In genomic region chr8:54953351-54953750, GRCm38 (mm10) we compare ENCODE assay signal across 22 mouse cellular contexts. TPM values are rescaled to one million over a fixed set of nuclear protein-coding genes. Genes with fewer than 3 reads are reported as not detected.
DNase-seq lines count a peak whose midpoint lies in the region; ATAC-seq lines count a peak whose summit lies in the region.
"Had no signal": no experiment of that assay in that cellular context is flagged by ENCODE, and none has a peak within 500 bp of the region (broad histone marks: within the 10 kb centered on the region; RNA-seq: fewer than 3 reads in every experiment).

No protein-coding gene starts in this region.

- no peak overlapping the region for H3K9ac ChIP-seq in hindbrain, embryonic 13.5 days
- H3K9ac ChIP-seq in forebrain, embryonic 15.5 days (replicated peaks) = peak overlapping the region; percentile 89
- no peak overlapping the region for H3K9ac ChIP-seq in midbrain, embryonic 11.5 days (ENCODE audit: low read length)
- no peak overlapping the region; the same call in 1 of the 2 replicates for H3K9ac ChIP-seq in neural tube, embryonic 15.5 days (replicated peaks)

- no peak for DNase-seq in hindbrain, embryonic 10.5 days (ENCODE audit: low spot score)
- DNase-seq in midbrain, embryonic 11.5 days (ENCODE audit: low spot score, missing footprints) = no peak
- DNase-seq in kidney, postnatal 25 days = no peak
- no peak for DNase-seq in heart, embryonic 10.5 days (ENCODE audit: low spot score)
- DNase-seq: adrenal gland, postnatal 36 days; B cell, adult 2 months; gastrocnemius, postnatal 25 days; heart, postnatal 10 days; kidney, adult 8-10 months; kidney, postnatal 4 days; left cerebral cortex, postnatal 4 days; lung, adult 18-20 months; lung, postnatal 36 days; right cerebral cortex, postnatal 4 days; thymus, postnatal 4 days had no signal

- peaks cover 11% of the 10 kb centered on the region for H3K4me1 ChIP-seq in hindbrain, embryonic 13.5 days (replicated peaks)
- H3K4me1 ChIP-seq in hindbrain, embryonic 10.5 days (replicated peaks) = peaks cover 5% of the 10 kb centered on the region; the same call in 1 of the 2 replicates
- H3K4me1 ChIP-seq in forebrain, embryonic 15.5 days = peaks cover 11% of the 10 kb centered on the region; the same call in 1 of the 2 replicates
- 0 out of 2 replicates have a peak, but pooled peaks cover 4% of the 10 kb centered on the region for H3K4me1 ChIP-seq in midbrain, embryonic 11.5 days (ENCODE audit: control insufficient read depth, insufficient read depth, low read length)
- peaks cover 3% of the 10 kb centered on the region; the same call in 1 of the 2 replicates for H3K4me1 ChIP-seq in neural tube, embryonic 15.5 days
- no peaks in the 10 kb centered on the region for H3K4me1 ChIP-seq in heart, embryonic 10.5 days

- H3K36me3 ChIP-seq in hindbrain, embryonic 13.5 days = no peaks in the 10 kb centered on the region
- H3K36me3 ChIP-seq in hindbrain, embryonic 10.5 days = no peaks in the 10 kb centered on the region
- no peaks in the 10 kb centered on the region for H3K36me3 ChIP-seq in forebrain, embryonic 15.5 days
- no peaks in the 10 kb centered on the region for H3K36me3 ChIP-seq in midbrain, embryonic 11.5 days (ENCODE audit: control insufficient read depth, insufficient read depth, low read length)
- no peaks in the 10 kb centered on the region for H3K36me3 ChIP-seq in neural tube, embryonic 15.5 days
- no peaks in the 10 kb centered on the region for H3K36me3 ChIP-seq in heart, embryonic 10.5 days
- H3K36me3 ChIP-seq: embryonic facial prominence, embryonic 10.5 days had no signal

- peak overlapping the region; percentile 97 for H3K27ac ChIP-seq in hindbrain, embryonic 13.5 days
- H3K27ac ChIP-seq in hindbrain, embryonic 10.5 days = no peak overlapping the region
- H3K27ac ChIP-seq in forebrain, embryonic 15.5 days (replicated peaks) = peak overlapping the region; percentile 99
- peak overlapping the region; percentile 87; the same call in 1 of the 2 replicates for H3K27ac ChIP-seq in midbrain, embryonic 11.5 days (ENCODE audit: low read depth, low read length)
- H3K27ac ChIP-seq in neural tube, embryonic 15.5 days (replicated peaks) = peak overlapping the region; percentile 97
- no peak overlapping the region for H3K27ac ChIP-seq in heart, embryonic 10.5 days
- H3K27ac ChIP-seq: embryonic facial prominence, embryonic 10.5 days had no signal

- no peak for ATAC-seq in hindbrain, embryonic 13.5 days (ENCODE audit: low FRiP score)
- no peak for ATAC-seq in forebrain, embryonic 15.5 days (replicated peaks)
- no peak for ATAC-seq in midbrain, embryonic 11.5 days (ENCODE audit: low FRiP score)
- no peak for ATAC-seq in neural tube, embryonic 15.5 days (ENCODE audit: low FRiP score)
- ATAC-seq: activated CD4-positive, CD25-positive, alpha-beta regulatory T cell, adult 4 months; inflammation-experienced regulatory T-cells, adult 6 months; Patski had no signal

- H3K4me2 ChIP-seq in hindbrain, embryonic 13.5 days = peak overlapping the region; percentile 56
- H3K4me2 ChIP-seq in forebrain, embryonic 15.5 days (replicated peaks) = peak overlapping the region; percentile 49
- no peak overlapping the region for H3K4me2 ChIP-seq in midbrain, embryonic 11.5 days
- H3K4me2 ChIP-seq in neural tube, embryonic 15.5 days = peak overlapping the region; percentile 56

- no peaks in the 10 kb centered on the region for H3K9me3 ChIP-seq in hindbrain, embryonic 13.5 days
- no peaks in the 10 kb centered on the region for H3K9me3 ChIP-seq in hindbrain, embryonic 10.5 days
- no peaks in the 10 kb centered on the region for H3K9me3 ChIP-seq in forebrain, embryonic 15.5 days
- H3K9me3 ChIP-seq in midbrain, embryonic 11.5 days (ENCODE audit: control insufficient read depth, low read length) = no peaks in the 10 kb centered on the region
- H3K9me3 ChIP-seq in neural tube, embryonic 15.5 days (replicated peaks) = no peaks in the 10 kb centered on the region
- no peaks in the 10 kb centered on the region for H3K9me3 ChIP-seq in heart, embryonic 10.5 days
- H3K9me3 ChIP-seq: embryonic facial prominence, embryonic 10.5 days had no signal

- 52% methylated on average over 2 of the region's 2 CpGs for WGBS in hindbrain, embryonic 13.5 days
- 84% methylated on average over 2 of the region's 2 CpGs for WGBS in hindbrain, embryonic 10.5 days
- 27% methylated on average over 2 of the region's 2 CpGs for WGBS in forebrain, embryonic 15.5 days
- 72% methylated on average over 2 of the region's 2 CpGs for WGBS in midbrain, embryonic 11.5 days
- WGBS in neural tube, embryonic 15.5 days = 52% methylated on average over 2 of the region's 2 CpGs
- 80% methylated on average over 2 of the region's 2 CpGs for WGBS in heart, embryonic 10.5 days

- no peaks in the 10 kb centered on the region for H3K27me3 ChIP-seq in hindbrain, embryonic 13.5 days
- H3K27me3 ChIP-seq in hindbrain, embryonic 10.5 days (ENCODE audit: insufficient read depth, poor library complexity, severe bottlenecking) = no peaks in the 10 kb centered on the region
- no peaks in the 10 kb centered on the region for H3K27me3 ChIP-seq in forebrain, embryonic 15.5 days
- H3K27me3 ChIP-seq in midbrain, embryonic 11.5 days (ENCODE audit: control insufficient read depth, insufficient read depth, low read length) = no peaks in the 10 kb centered on the region
- no peaks in the 10 kb centered on the region for H3K27me3 ChIP-seq in neural tube, embryonic 15.5 days (replicated peaks)
- H3K27me3 ChIP-seq in heart, embryonic 10.5 days (ENCODE audit: insufficient read depth, poor library complexity, severe bottlenecking) = no peaks in the 10 kb centered on the region

- H3K4me3 ChIP-seq in hindbrain, embryonic 13.5 days = no peak overlapping the region
- H3K4me3 ChIP-seq in hindbrain, embryonic 10.5 days = no peak overlapping the region
- peak overlapping the region; percentile 58 for H3K4me3 ChIP-seq in forebrain, embryonic 15.5 days
- no peak overlapping the region for H3K4me3 ChIP-seq in midbrain, embryonic 11.5 days (ENCODE audit: low read depth, low read length)
- H3K4me3 ChIP-seq in neural tube, embryonic 15.5 days (replicated peaks) = 0 out of 2 replicates have a peak overlapping the region, but pooled peaks have one; percentile 6
- H3K4me3 ChIP-seq in heart, embryonic 10.5 days = no peak overlapping the region
- H3K4me3 ChIP-seq: embryonic facial prominence, embryonic 10.5 days had no signal

RNA-seq across cellular contexts. Expression of gene Gpm6a, which starts 1.3 kb away (rescaled TPM):
- 347 and 359 TPM in 2 replicates for polyA plus RNA-seq in hindbrain, embryonic 13.5 days (2015; fragmentation: Nextera tagmentation; extraction: Ambion mirVana)
- 23.5 and 46.2 TPM in 2 replicates for polyA plus RNA-seq in hindbrain, embryonic 10.5 days (2016; fragmentation: Nextera tagmentation; extraction: Ambion mirVana)
- polyA plus RNA-seq in forebrain, embryonic 15.5 days (2015; fragmentation: Nextera tagmentation; extraction: Ambion mirVana) = 599 and 667 TPM in 2 replicates
- 163 and 190 TPM in 2 replicates for polyA plus RNA-seq in midbrain, embryonic 11.5 days (2014; fragmentation: Nextera tagmentation; extraction: Ambion mirVana)
- polyA plus RNA-seq in neural tube, embryonic 15.5 days (2015; fragmentation: Nextera tagmentation; extraction: Ambion mirVana) = 411 and 481 TPM in 2 replicates
- 6.3 and 11.3 TPM in 2 replicates for polyA plus RNA-seq in heart, embryonic 10.5 days (2016; fragmentation: Nextera tagmentation; extraction: Ambion mirVana)
- polyA plus RNA-seq: Patski had no signal

Comparison
In these comparisons a context has a peak if more than half of its experiments do, and no peak if none do; other contexts are left out.
1. H3K27ac ChIP-seq: peak in hindbrain, embryonic 13.5 days (single experiment), forebrain, embryonic 15.5 days (single experiment), midbrain, embryonic 11.5 days (single experiment) and neural tube, embryonic 15.5 days (single experiment); none in hindbrain, embryonic 10.5 days (single experiment) and heart, embryonic 10.5 days (single experiment).
2. H3K4me3 ChIP-seq: peak in forebrain, embryonic 15.5 days (single experiment) and neural tube, embryonic 15.5 days (single experiment); none in hindbrain, embryonic 13.5 days (single experiment), hindbrain, embryonic 10.5 days (single experiment), midbrain, embryonic 11.5 days (single experiment) and heart, embryonic 10.5 days (single experiment).